Mouse (Mus musculus): ENCODE data around the gene Dpp6. TPM values are rescaled to one million over a fixed set of nuclear protein-coding genes. Genes with fewer than 3 reads are reported as not detected.

Gene Dpp6
- polyA plus RNA-seq, 1 experiment from 2014 or later: 3.7 TPM

GRCm38 (mm10) chr5:27265281-27265680 is 448.3 kb downstream of the Dpp6 start:
- Histone ChIP-seq H3K4me1 (no peaks in the 10 kb centered on the region), H3K36me3 (no peaks in the 10 kb centered on the region), H3K9me3 (no peaks in the 10 kb centered on the region), H3K4me2 (replicated peaks) (no peak overlapping the region), H3K27me3 (no peaks in the 10 kb centered on the region), H3K4me3 (no peak overlapping the region), H3K9ac (no peak overlapping the region), H3K27ac (no peak overlapping the region)
- WGBS: 80% methylated on average over 3 of the region's 3 CpGs
- no peak for ATAC-seq (ENCODE audit: insufficient number of reproducible peaks, insufficient read depth, low FRiP score, low TSS enrichment)

- ATAC-seq (ENCODE audit: insufficient number of reproducible peaks, insufficient read depth, low FRiP score, low TSS enrichment): no peak
- Histone ChIP-seq H3K36me3 (no peaks in the 10 kb centered on the region), H3K4me1 (no peaks in the 10 kb centered on the region), H3K4me3 (no peak overlapping the region), H3K9me3 (no peaks in the 10 kb centered on the region), H3K27ac (no peak overlapping the region), H3K4me2 (replicated peaks) (no peak overlapping the region), H3K9ac (no peak overlapping the region), H3K27me3 (no peaks in the 10 kb centered on the region)
- WGBS: 76% methylated on average over 4 of the region's 4 CpGs
These were observed 454.3 kb downstream of the Dpp6 start for GRCm38 (mm10) chr5:27271336-27271735.

DNA sequence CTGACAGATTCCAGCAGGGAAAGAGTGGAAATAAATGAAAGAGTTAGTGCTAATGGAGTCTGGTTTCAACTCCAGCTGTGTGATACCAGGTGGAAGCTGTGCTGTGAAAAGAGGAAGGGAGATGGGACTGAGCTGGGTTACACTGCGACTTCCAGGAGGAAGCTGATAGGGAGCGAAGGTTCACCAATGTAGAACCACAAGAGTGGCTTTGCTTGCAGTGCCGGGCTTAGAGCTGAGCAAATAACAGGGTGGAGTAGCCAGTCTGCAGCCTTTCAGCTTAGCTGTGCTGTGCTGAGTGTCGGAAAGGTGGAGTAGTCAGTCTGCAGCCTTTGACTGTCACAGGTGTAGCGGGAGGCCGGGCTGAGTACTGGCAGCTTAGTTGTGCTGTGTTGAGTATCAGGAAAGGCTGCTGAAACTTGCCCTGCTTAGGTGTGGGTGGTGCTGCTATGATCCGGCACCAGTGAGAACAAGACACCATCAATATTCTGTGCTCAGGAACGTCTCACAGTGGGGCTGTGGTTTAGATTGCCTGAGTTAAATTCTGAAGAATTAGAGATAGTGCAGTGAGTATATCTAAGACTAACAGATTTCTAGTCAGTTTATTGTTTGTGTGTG is 457.9 kb downstream of the Dpp6 start:
- no peaks in the 10 kb centered on the region for H3K4me1 ChIP-seq
- H3K9me3 ChIP-seq: no peaks in the 10 kb centered on the region
- H3K36me3 ChIP-seq: no peaks in the 10 kb centered on the region
- H3K27me3 ChIP-seq: no peaks in the 10 kb centered on the region
- no peak overlapping the region for H3K27ac ChIP-seq
- no peak overlapping the region for H3K4me2 ChIP-seq (replicated peaks)
- no peak for ATAC-seq (ENCODE audit: insufficient number of reproducible peaks, insufficient read depth, low FRiP score, low TSS enrichment)
- H3K9ac ChIP-seq: no peak overlapping the region
- no peak overlapping the region for H3K4me3 ChIP-seq
- WGBS: 71% methylated on average over 8 of the region's 8 CpGs

DNA sequence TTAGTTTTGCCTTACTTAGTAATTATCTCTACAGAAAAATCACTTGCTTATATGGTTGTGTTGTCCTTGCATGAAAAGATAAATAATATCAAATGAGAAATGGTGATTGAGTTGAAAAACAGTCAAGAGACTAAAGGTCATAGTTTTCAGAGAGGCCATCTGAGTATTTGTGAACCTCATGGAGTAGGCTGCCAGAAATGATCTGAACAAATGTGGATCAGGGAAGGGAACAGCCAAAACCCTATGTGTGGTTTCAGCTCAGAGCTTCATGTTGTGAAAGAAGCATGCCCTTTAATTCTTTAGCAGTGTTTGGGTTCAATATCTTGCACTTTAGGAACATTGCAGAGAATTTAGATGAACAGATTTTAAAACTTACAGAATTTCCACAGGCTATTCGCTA is 458.9 kb downstream of the Dpp6 start:
- WGBS: 90% methylated on average over 1 of the region's 1 CpGs
- ATAC-seq (ENCODE audit: insufficient number of reproducible peaks, insufficient read depth, low FRiP score, low TSS enrichment): no peak

DNA sequence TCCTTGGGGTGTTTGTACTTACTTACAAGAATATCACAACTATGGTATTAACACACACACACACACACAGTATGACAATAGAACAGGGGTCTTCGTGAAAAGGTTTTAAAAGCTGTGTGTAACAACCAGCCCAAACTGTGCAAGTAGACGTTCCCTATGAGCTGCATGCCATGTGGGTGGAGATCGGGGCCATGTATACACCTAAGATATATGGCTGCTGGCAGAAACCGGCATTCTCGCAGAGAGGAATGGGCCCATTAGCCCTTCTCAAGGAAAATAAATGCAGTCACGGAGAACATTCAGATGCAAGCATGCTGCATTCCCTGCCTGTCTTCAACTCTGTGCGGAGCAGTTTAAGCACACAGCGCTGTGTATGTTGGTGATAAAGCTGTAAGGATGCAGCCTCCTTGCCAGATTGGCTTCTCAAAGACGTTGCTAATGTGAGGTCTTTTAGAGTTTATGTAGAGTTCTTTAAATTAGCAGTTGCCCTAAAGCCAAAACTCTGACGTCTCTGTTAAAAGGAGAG is 461.2 kb downstream of the Dpp6 start:
- WGBS: 84% methylated on average over 10 of the region's 10 CpGs
- Histone ChIP-seq H3K36me3 (no peaks in the 10 kb centered on the region), H3K9me3 (no peaks in the 10 kb centered on the region), H3K4me2 (replicated peaks) (no peak overlapping the region), H3K27ac (no peak overlapping the region), H3K9ac (no peak overlapping the region), H3K27me3 (no peaks in the 10 kb centered on the region), H3K4me3 (no peak overlapping the region), H3K4me1 (no peaks in the 10 kb centered on the region)
- no peak for ATAC-seq (ENCODE audit: insufficient number of reproducible peaks, insufficient read depth, low FRiP score, low TSS enrichment)

More for the DNA sequence above, 458.9 kb downstream of the Dpp6 start:
- H3K27ac ChIP-seq: no peak overlapping the region
- H3K4me2 ChIP-seq (replicated peaks): no peak overlapping the region
- H3K9ac ChIP-seq: no peak overlapping the region
- no peaks in the 10 kb centered on the region for H3K4me1 ChIP-seq
- H3K9me3 ChIP-seq: no peaks in the 10 kb centered on the region
- H3K27me3 ChIP-seq: no peaks in the 10 kb centered on the region
- no peaks in the 10 kb centered on the region for H3K36me3 ChIP-seq
- H3K4me3 ChIP-seq: no peak overlapping the region

GRCm38 (mm10) chr5:27286876-27287275 is 469.9 kb downstream of the Dpp6 start:
- no peak overlapping the region for H3K4me3 ChIP-seq
- 46% methylated on average over 4 of the region's 4 CpGs for WGBS
- no peaks in the 10 kb centered on the region for H3K36me3 ChIP-seq
- H3K27me3 ChIP-seq: no peaks in the 10 kb centered on the region
- no peak for ATAC-seq (ENCODE audit: insufficient number of reproducible peaks, insufficient read depth, low FRiP score, low TSS enrichment)
- no peaks in the 10 kb centered on the region for H3K9me3 ChIP-seq
- no peak overlapping the region for H3K9ac ChIP-seq
- H3K27ac ChIP-seq: no peak overlapping the region
- no peaks in the 10 kb centered on the region for H3K4me1 ChIP-seq
- no peak overlapping the region for H3K4me2 ChIP-seq (replicated peaks)

DNA sequence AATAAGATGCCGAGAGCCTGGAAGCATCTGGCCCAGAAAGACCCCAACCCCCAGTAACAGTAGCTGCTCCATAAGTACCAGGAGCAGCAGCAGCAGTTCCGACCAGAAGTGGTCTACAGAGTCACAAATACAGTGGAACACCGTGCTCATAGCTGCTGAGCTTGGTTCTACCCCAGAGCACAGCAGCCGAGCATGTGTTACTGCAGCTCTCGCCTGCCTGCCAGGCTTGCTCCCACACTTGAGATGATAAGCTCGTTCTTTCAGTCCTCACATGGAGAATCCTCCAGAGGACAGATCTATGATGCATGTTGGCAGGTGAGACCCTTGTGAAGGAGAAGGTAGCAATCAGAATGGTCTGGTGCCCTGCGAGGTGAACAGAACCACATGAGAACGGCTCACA is 474.4 kb downstream of the Dpp6 start:
- H3K9me3 ChIP-seq: no peaks in the 10 kb centered on the region
- no peak for ATAC-seq (ENCODE audit: insufficient number of reproducible peaks, insufficient read depth, low FRiP score, low TSS enrichment)
- H3K27ac ChIP-seq: no peak overlapping the region
- no peak overlapping the region for H3K4me2 ChIP-seq (replicated peaks)
- H3K36me3 ChIP-seq: no peaks in the 10 kb centered on the region
- no peaks in the 10 kb centered on the region for H3K27me3 ChIP-seq
- H3K4me1 ChIP-seq: no peaks in the 10 kb centered on the region
- no peak overlapping the region for H3K4me3 ChIP-seq
- WGBS: 85% methylated on average over 8 of the region's 8 CpGs
- no peak overlapping the region for H3K9ac ChIP-seq

- Histone ChIP-seq H3K9me3 (no peaks in the 10 kb centered on the region), H3K4me3 (no peak overlapping the region), H3K4me2 (replicated peaks) (no peak overlapping the region), H3K27ac (no peak overlapping the region), H3K27me3 (no peaks in the 10 kb centered on the region), H3K9ac (no peak overlapping the region), H3K36me3 (no peaks in the 10 kb centered on the region), H3K4me1 (no peaks in the 10 kb centered on the region)
- no peak for ATAC-seq (ENCODE audit: insufficient number of reproducible peaks, insufficient read depth, low FRiP score, low TSS enrichment)
- 89% methylated on average over 7 of the region's 7 CpGs for WGBS
These were observed 475.2 kb downstream of the Dpp6 start for GRCm38 (mm10) chr5:27292236-27292635.

DNA sequence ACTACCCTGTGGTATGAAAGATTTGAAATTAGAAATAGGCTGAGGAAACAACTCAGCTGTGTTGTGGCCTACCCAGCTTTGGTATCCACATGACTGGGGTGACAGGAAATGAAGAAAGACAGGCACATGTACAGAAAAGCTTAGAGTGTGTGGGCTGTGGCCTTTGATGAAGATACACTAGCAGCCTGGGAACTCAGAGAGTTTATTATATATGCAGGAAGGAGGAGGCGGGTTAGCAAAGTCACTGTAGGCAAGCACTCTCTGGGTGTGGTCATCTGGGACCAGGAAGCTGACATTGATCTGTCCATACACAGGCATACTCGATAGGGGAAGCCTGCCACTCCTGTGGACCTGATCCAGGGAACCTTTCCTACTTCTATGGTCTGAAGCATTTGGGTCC is 487.1 kb downstream of the Dpp6 start:
- no peak overlapping the region for H3K9ac ChIP-seq
- no peak overlapping the region for H3K27ac ChIP-seq
- H3K27me3 ChIP-seq: no peaks in the 10 kb centered on the region
- no peak overlapping the region for H3K4me3 ChIP-seq
- 77% methylated on average over 2 of the region's 2 CpGs for WGBS
- no peak overlapping the region for H3K4me2 ChIP-seq (replicated peaks)
- no peak for ATAC-seq (ENCODE audit: insufficient number of reproducible peaks, insufficient read depth, low FRiP score, low TSS enrichment)
- no peaks in the 10 kb centered on the region for H3K4me1 ChIP-seq
- no peaks in the 10 kb centered on the region for H3K36me3 ChIP-seq
- H3K9me3 ChIP-seq: no peaks in the 10 kb centered on the region

- ATAC-seq (ENCODE audit: insufficient number of reproducible peaks, insufficient read depth, low FRiP score, low TSS enrichment): no peak
- Histone ChIP-seq H3K4me3 (no peak overlapping the region), H3K4me1 (no peaks in the 10 kb centered on the region), H3K27me3 (no peaks in the 10 kb centered on the region), H3K9me3 (no peaks in the 10 kb centered on the region), H3K4me2 (replicated peaks) (no peak overlapping the region), H3K36me3 (no peaks in the 10 kb centered on the region), H3K27ac (no peak overlapping the region), H3K9ac (no peak overlapping the region)
- 66% methylated on average over 4 of the region's 4 CpGs for WGBS
These were observed 489.6 kb downstream of the Dpp6 start for GRCm38 (mm10) chr5:27306497-27307152.

DNA sequence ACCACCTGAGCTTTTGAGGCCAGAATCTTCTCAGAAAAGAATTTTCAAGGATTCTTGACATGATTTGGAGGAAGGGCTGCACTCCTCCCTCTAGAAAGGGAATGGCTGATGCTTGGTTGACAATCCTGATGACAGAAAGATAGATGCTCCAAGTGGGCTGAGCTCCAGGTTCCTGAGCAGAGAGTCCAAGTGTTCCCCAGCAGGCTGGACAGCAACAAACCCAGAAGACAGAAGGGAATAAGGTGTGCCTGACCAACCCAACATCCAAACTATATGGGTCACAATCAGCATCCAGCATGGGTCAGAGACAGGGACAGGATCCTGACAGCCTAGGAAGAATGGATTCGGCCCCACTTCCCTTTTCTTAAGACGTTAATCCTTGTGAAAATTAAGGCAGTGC is 493.2 kb downstream of the Dpp6 start:
- 64% methylated on average over 2 of the region's 2 CpGs for WGBS

DNA sequence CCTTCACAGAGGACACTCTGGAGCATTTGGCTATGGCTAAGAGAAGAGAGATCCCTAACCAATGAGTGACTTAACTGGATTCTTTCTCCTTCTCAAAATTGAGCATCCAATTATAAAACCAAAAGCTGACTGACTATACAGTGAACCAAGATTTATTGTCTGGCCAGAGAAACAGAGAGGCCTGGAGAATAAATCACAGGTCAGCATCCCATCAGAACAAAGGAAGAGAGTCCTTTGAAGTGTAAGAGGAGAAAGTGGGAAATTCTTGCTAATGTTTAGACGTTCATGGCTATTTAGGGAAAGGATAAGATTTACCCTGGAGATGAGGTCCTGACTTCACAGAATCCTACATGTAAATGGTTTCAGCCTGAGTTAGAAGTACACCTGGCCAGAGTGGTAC is 499.7 kb downstream of the Dpp6 start:
- no peak for ATAC-seq (ENCODE audit: insufficient number of reproducible peaks, insufficient read depth, low FRiP score, low TSS enrichment)

More for the DNA sequence above, 493.2 kb downstream of the Dpp6 start:
- no peak overlapping the region for H3K4me2 ChIP-seq (replicated peaks)
- H3K4me3 ChIP-seq: no peak overlapping the region
- no peaks in the 10 kb centered on the region for H3K27me3 ChIP-seq
- H3K36me3 ChIP-seq: no peaks in the 10 kb centered on the region
- H3K9ac ChIP-seq: no peak overlapping the region
- H3K27ac ChIP-seq: no peak overlapping the region
- H3K4me1 ChIP-seq: no peaks in the 10 kb centered on the region
- ATAC-seq (ENCODE audit: insufficient number of reproducible peaks, insufficient read depth, low FRiP score, low TSS enrichment): no peak
- H3K9me3 ChIP-seq: no peaks in the 10 kb centered on the region

More for the DNA sequence above, 499.7 kb downstream of the Dpp6 start:
- Histone ChIP-seq H3K9ac (no peak overlapping the region), H3K4me1 (no peaks in the 10 kb centered on the region), H3K27ac (no peak overlapping the region), H3K36me3 (no peaks in the 10 kb centered on the region), H3K4me2 (replicated peaks) (no peak overlapping the region), H3K27me3 (no peaks in the 10 kb centered on the region), H3K9me3 (no peaks in the 10 kb centered on the region), H3K4me3 (no peak overlapping the region)
- 31% methylated on average over 1 of the region's 1 CpGs for WGBS

Measured in embryonic facial prominence, embryonic 12.5 days (tissue).